Mouse (Mus musculus): ENCODE data around the gene Clns1a. TPM values are rescaled to one million over a fixed set of nuclear protein-coding genes. Genes with fewer than 3 reads are reported as not detected.

The Clns1a gene
- polyA plus RNA-seq, 1 experiment from 2014 or later = 116 TPM

DNA sequence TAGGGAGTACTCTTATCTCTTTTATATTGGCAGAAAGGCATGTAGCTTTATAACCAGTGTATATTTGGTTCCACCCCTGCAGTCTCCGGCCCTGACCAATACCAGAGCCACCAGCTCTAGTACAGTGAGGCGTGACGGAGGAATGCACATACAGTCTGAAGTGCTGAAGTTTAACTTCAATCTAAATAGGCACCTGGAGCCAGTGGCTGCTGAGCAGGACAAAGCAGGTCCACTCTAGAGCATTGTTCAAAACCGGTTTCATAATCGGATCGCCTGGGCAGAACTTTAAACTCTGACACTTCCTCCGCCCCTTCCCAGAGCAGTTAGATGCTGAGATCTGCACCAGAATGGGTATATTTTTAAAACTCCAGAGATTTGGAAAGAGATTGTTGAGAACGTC lies 38.6 kb downstream of the Clns1a start:
- Histone ChIP-seq H3K4me1 (ENCODE audit: control insufficient read depth, insufficient read depth, low read length) (peaks cover 6% of the 10 kb centered on the region; the same call in 1 of the 2 replicates), H3K9me3 (replicated peaks; ENCODE audit: control insufficient read depth, low read length) (no peaks in the 10 kb centered on the region), H3K4me3 (ENCODE audit: low read length) (peak overlapping the region; percentile 34), H3K9ac (ENCODE audit: low read length) (no peak overlapping the region; the same call in 1 of the 2 replicates), H3K27me3 (ENCODE audit: control insufficient read depth, insufficient read depth, low read length) (no peaks in the 10 kb centered on the region), H3K27ac (ENCODE audit: low read length) (no peak overlapping the region), H3K4me2 (ENCODE audit: low read depth, low read length) (peak overlapping the region; percentile 23; the same call in 1 of the 2 replicates), H3K36me3 (ENCODE audit: control insufficient read depth, insufficient read depth) (no peaks in the 10 kb centered on the region)
- 72% methylated on average over 8 of the region's 8 CpGs for WGBS
- ATAC-seq (replicated peaks; ENCODE audit: extremely low read depth, insufficient read depth, low FRiP score) = no peak

DNA sequence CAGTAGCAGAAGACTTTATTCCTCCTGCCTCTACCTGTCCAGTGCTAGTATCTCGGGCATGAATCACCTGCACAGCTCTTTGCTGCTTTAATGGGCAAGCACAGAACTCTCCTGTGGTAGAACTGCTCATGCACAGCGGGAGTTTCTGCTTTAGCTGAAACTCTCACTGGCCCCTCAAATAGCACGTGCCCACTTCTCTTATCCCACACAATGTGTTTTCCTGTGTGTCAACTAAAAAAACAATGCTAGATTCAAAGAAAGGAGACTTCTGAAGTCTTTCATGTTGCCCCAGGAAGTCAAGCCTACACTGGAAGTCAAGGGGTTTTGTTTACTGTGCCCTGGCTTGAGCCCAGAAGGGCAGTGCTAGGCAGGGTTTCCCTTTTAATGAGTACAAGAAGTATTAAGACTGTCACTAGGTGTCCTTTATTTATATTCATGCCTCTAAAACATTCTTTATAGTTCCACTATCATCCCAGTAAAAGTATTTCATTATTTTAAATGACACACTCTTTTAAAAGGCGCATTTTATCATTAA lies 39.5 kb downstream of the Clns1a start:
- Histone ChIP-seq H3K9ac (ENCODE audit: low read length) (0 out of 2 replicates have a peak overlapping the region, but pooled peaks have one; percentile 26), H3K9me3 (replicated peaks; ENCODE audit: control insufficient read depth, low read length) (no peaks in the 10 kb centered on the region), H3K4me1 (ENCODE audit: control insufficient read depth, insufficient read depth, low read length) (peaks cover 6% of the 10 kb centered on the region; the same call in 1 of the 2 replicates), H3K36me3 (ENCODE audit: control insufficient read depth, insufficient read depth) (no peaks in the 10 kb centered on the region), H3K27ac (ENCODE audit: low read length) (no peak overlapping the region), H3K27me3 (ENCODE audit: control insufficient read depth, insufficient read depth, low read length) (no peaks in the 10 kb centered on the region), H3K4me3 (ENCODE audit: low read length) (peak overlapping the region; percentile 34), H3K4me2 (ENCODE audit: low read depth, low read length) (no peak overlapping the region)
- ATAC-seq (replicated peaks; ENCODE audit: extremely low read depth, insufficient read depth, low FRiP score) = no peak
- WGBS = 67% methylated on average over 4 of the region's 4 CpGs

DNA sequence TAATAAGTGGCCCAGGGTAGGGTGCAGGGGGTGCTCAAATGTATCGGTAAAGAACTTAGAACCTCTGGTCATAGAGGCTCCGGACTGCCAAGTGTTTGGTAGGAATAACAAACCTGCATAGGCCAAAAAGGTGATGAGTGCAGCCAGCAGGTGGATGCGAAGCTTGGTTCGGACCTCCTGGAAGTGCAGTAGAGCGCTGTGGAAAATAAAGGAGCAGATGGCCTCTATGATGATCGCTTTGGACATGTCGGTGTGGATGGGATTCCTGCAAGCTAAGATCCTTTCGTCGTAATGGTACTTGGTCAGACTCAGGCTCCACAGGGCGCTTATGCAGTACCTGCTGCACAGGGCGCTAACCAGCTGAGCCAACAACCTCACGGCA lies 40.8 kb downstream of the Clns1a start:
- no peak for ATAC-seq (replicated peaks; ENCODE audit: extremely low read depth, insufficient read depth, low FRiP score)
- H3K9ac ChIP-seq (ENCODE audit: low read length) = peak overlapping the region; percentile 78
- peak overlapping the region; percentile 99 for H3K4me2 ChIP-seq (ENCODE audit: low read depth, low read length)
- H3K4me1 ChIP-seq (ENCODE audit: control insufficient read depth, insufficient read depth, low read length) = peaks cover 6% of the 10 kb centered on the region; the same call in 1 of the 2 replicates
- no peak overlapping the region for H3K27ac ChIP-seq (ENCODE audit: low read length)
- 7% methylated on average over 12 of the region's 12 CpGs for WGBS
- no peaks in the 10 kb centered on the region for H3K9me3 ChIP-seq (replicated peaks; ENCODE audit: control insufficient read depth, low read length)
- H3K36me3 ChIP-seq (ENCODE audit: control insufficient read depth, insufficient read depth) = no peaks in the 10 kb centered on the region
- H3K27me3 ChIP-seq (ENCODE audit: control insufficient read depth, insufficient read depth, low read length) = no peaks in the 10 kb centered on the region
- H3K4me3 ChIP-seq (ENCODE audit: low read length) = peak overlapping the region; percentile 75

DNA sequence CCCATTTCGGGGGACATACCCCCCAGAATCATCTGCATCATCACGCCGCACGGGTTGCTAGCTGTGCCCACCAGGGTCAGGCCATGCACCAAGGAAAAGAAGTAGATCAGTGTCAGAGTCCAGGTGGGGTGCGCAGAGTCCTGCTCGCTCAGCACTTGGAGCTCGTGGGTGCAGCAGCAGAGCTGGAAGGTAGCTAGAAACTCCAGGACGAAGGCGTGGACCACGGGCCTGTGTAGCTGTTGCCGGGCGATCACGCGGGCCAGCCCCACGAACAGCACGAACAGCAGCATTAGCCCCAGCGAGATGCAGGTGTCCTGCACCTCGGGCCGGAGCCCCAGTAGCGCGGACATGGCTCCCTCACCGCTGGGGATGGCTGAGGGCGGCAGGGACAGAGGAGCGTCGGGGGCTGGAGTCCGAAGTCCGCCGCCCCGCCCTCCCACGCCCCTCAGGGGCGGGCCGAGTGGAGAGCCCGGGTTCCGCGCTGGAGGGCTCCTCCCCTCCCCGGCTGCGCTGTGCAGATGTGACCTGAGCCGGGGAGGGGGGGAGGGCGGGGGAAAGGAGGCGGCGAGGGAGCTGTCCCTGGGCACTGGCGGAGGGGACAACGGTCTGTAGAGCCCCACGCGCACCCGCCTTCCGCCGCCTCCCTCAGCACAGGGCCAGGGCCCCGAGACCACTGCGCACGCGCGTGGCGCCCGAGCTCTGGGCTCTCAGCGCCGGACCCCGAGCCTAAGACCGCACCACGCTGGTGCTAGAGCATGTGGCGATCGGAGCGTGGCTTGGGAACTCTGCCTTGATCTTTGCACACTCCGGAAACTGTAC lies 41.4 kb downstream of the Clns1a start, which contains the start of gene Aqp11:
Gene Aqp11 (minus strand): TSS at position 652 of the 819 bp plus-strand sequence.
- peak within 1 kb of the TSS; percentile 99 for H3K4me2 ChIP-seq (ENCODE audit: low read depth, low read length)
- WGBS = under 1% methylated on average over 58 of the region's 64 CpGs
- H3K9ac ChIP-seq (ENCODE audit: low read length) = peak within 1 kb of the TSS; percentile 78
- H3K4me3 ChIP-seq (ENCODE audit: low read length) = peak within 1 kb of the TSS; percentile 75
- peak within 1 kb of the TSS; percentile 30; the same call in 1 of the 2 replicates for H3K27ac ChIP-seq (ENCODE audit: low read length)
- no peaks in the 10 kb centered on the region for H3K9me3 ChIP-seq (replicated peaks; ENCODE audit: control insufficient read depth, low read length)
- no peaks in the 10 kb centered on the region for H3K27me3 ChIP-seq (ENCODE audit: control insufficient read depth, insufficient read depth, low read length)
- H3K36me3 ChIP-seq (ENCODE audit: control insufficient read depth, insufficient read depth) = no peaks in the 10 kb centered on the region
- peak; percentile 98 for ATAC-seq (replicated peaks; ENCODE audit: extremely low read depth, insufficient read depth, low FRiP score)
- peaks cover 6% of the 10 kb centered on the region; the same call in 1 of the 2 replicates for H3K4me1 ChIP-seq (ENCODE audit: control insufficient read depth, insufficient read depth, low read length)

DNA sequence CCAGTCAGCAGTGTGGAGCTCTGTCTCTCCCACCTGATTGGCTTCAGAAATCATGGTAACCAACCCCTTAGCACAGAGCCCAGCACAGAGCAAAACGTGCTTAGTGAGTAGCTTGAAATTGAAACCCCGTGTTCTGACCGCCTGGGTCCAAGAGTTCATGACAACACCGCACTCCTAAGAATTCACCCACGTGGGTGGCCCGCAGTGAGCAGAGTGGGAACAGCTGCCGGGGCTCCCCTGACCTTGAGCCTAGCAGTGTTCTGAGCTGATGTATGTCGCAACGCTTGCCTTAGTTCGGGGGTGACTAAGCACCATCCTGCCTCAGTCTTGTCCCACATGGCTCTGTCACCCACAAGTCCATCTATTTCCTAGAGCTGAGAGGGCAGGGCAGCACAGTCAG lies 44.5 kb downstream of the Clns1a start:
- no peaks in the 10 kb centered on the region for H3K27me3 ChIP-seq (ENCODE audit: control insufficient read depth, insufficient read depth, low read length)
- no peak overlapping the region for H3K4me2 ChIP-seq (ENCODE audit: low read depth, low read length)
- no peak overlapping the region for H3K27ac ChIP-seq (ENCODE audit: low read length)
- peaks cover 6% of the 10 kb centered on the region; the same call in 1 of the 2 replicates for H3K4me1 ChIP-seq (ENCODE audit: control insufficient read depth, insufficient read depth, low read length)
- H3K4me3 ChIP-seq (ENCODE audit: low read length) = no peak overlapping the region
- H3K9ac ChIP-seq (ENCODE audit: low read length) = no peak overlapping the region
- no peak for ATAC-seq (replicated peaks; ENCODE audit: extremely low read depth, insufficient read depth, low FRiP score)
- 66% methylated on average over 10 of the region's 10 CpGs for WGBS
- H3K36me3 ChIP-seq (ENCODE audit: control insufficient read depth, insufficient read depth) = no peaks in the 10 kb centered on the region
- H3K9me3 ChIP-seq (replicated peaks; ENCODE audit: control insufficient read depth, low read length) = no peaks in the 10 kb centered on the region

DNA sequence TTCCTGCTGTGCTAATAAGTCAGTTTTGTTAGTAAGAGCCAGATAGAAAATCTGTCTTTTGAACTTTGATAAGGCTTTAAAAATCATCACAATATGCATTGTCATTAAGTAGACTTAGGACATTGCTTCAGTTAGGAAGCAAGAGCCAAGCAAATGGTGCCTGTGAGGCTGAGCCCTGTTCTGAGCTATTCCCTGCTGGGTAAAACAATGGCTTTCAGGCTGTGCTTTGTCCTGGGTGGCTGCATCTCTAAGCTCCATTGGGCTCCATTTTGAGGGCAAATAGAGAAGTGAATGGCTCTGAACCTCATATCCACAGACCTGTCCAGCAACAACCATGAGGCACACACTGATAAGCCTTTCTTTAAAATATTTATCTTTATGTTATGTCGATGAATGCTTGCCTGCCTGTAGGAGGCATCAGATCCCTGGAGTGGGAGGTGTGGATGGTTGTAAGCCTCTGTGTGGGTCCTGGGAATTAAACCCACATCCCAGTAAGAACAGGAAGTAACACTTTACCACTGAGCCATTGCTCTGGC lies 45.4 kb downstream of the Clns1a start:
- no peak for ATAC-seq (replicated peaks; ENCODE audit: extremely low read depth, insufficient read depth, low FRiP score)
- Histone ChIP-seq H3K36me3 (ENCODE audit: control insufficient read depth, insufficient read depth) (no peaks in the 10 kb centered on the region), H3K9ac (ENCODE audit: low read length) (no peak overlapping the region), H3K9me3 (replicated peaks; ENCODE audit: control insufficient read depth, low read length) (no peaks in the 10 kb centered on the region), H3K4me2 (ENCODE audit: low read depth, low read length) (no peak overlapping the region), H3K4me1 (ENCODE audit: control insufficient read depth, insufficient read depth, low read length) (peaks cover 6% of the 10 kb centered on the region; the same call in 1 of the 2 replicates), H3K27ac (ENCODE audit: low read length) (no peak overlapping the region), H3K4me3 (ENCODE audit: low read length) (no peak overlapping the region), H3K27me3 (ENCODE audit: control insufficient read depth, insufficient read depth, low read length) (no peaks in the 10 kb centered on the region)
- 48% methylated on average over 1 of the region's 1 CpGs for WGBS

DNA sequence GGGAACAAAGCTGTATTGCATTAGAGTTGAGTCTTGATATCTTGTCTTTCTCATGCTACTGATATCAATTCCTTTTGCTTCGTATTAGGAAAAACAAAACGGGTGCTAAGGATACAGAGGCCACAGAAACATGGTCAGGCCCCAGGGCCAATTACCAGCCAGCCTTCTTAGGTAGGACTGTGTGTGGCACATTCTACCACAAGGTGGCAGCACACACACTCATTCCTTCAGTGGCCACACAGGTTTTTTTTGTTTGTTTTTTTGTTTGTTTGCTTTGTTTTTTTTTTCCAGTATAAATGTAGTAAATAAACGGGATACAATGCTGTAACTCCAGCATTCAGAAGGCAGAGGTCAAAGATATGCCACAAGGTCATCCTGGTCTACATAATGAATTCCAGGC lies 48.9 kb downstream of the Clns1a start:
- 8% methylated on average over 3 of the region's 3 CpGs for WGBS
- H3K9ac ChIP-seq (ENCODE audit: low read length) = no peak overlapping the region
- H3K27me3 ChIP-seq (ENCODE audit: control insufficient read depth, insufficient read depth, low read length) = no peaks in the 10 kb centered on the region
- H3K36me3 ChIP-seq (ENCODE audit: control insufficient read depth, insufficient read depth) = no peaks in the 10 kb centered on the region
- no peak for ATAC-seq (replicated peaks; ENCODE audit: extremely low read depth, insufficient read depth, low FRiP score)
- no peak overlapping the region for H3K4me2 ChIP-seq (ENCODE audit: low read depth, low read length)
- H3K4me3 ChIP-seq (ENCODE audit: low read length) = no peak overlapping the region
- H3K9me3 ChIP-seq (replicated peaks; ENCODE audit: control insufficient read depth, low read length) = no peaks in the 10 kb centered on the region
- H3K27ac ChIP-seq (ENCODE audit: low read length) = no peak overlapping the region
- H3K4me1 ChIP-seq (ENCODE audit: control insufficient read depth, insufficient read depth, low read length) = peaks cover 2% of the 10 kb centered on the region; the same call in 1 of the 2 replicates

DNA sequence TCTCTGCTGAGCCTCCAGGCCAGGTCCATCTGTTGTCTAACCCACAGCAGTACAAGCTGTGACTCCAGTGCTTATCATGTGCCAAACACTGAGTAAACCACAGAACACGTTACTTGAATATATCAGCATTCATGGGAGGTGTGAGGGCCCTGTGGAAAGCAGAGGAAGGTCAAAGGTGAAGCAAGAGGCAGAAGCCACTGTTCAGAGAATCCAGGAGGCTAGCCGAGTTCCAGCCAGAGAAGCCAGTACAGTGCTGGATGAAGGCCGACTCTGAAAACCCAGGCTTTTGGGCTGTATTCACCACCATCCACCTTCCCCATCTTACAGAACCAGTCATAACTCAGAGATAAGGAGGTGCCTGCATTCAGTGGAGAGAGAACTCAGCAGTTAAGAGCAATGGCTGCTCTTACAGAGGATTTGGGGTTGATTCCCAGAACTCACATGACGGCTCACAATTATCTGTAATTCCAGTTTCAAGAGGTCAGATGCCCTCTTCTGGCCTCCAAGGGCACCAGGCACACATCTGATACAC lies 50.8 kb downstream of the Clns1a start:
- H3K4me2 ChIP-seq (ENCODE audit: low read depth, low read length) = no peak overlapping the region
- H3K4me1 ChIP-seq (ENCODE audit: control insufficient read depth, insufficient read depth, low read length) = peaks cover 2% of the 10 kb centered on the region; the same call in 1 of the 2 replicates
- no peaks in the 10 kb centered on the region for H3K36me3 ChIP-seq (ENCODE audit: control insufficient read depth, insufficient read depth)
- no peak for ATAC-seq (replicated peaks; ENCODE audit: extremely low read depth, insufficient read depth, low FRiP score)
- H3K9ac ChIP-seq (ENCODE audit: low read length) = no peak overlapping the region
- H3K27ac ChIP-seq (ENCODE audit: low read length) = no peak overlapping the region
- H3K4me3 ChIP-seq (ENCODE audit: low read length) = no peak overlapping the region
- 53% methylated on average over 4 of the region's 4 CpGs for WGBS
- no peaks in the 10 kb centered on the region for H3K27me3 ChIP-seq (ENCODE audit: control insufficient read depth, insufficient read depth, low read length)
- no peaks in the 10 kb centered on the region for H3K9me3 ChIP-seq (replicated peaks; ENCODE audit: control insufficient read depth, low read length)
